Mouse (Mus musculus) cerebellum, adult 2 months (tissue): Measurements from ENCODE around the gene Gm11569.

Experiments
- CTCF ChIP-seq: fragments of 200-500 bp; IDR thresholded peaks from 2 replicates; pipeline ENCODE4 v1.5.1; 2011; ENCODE audit warnings: low read depth, mild to moderate bottlenecking, control low read depth, low read length, moderate library complexity, borderline replicate concordance; ENCODE audit not compliant: insufficient read depth
- POLR2A ChIP-seq: fragments of 200-500 bp; IDR thresholded peaks from 2 replicates; pipeline ENCODE4 v1.6.1; 2011; ENCODE audit warnings: low read length, control low read depth, borderline replicate concordance; ENCODE audit not compliant: insufficient read depth

DNA sequence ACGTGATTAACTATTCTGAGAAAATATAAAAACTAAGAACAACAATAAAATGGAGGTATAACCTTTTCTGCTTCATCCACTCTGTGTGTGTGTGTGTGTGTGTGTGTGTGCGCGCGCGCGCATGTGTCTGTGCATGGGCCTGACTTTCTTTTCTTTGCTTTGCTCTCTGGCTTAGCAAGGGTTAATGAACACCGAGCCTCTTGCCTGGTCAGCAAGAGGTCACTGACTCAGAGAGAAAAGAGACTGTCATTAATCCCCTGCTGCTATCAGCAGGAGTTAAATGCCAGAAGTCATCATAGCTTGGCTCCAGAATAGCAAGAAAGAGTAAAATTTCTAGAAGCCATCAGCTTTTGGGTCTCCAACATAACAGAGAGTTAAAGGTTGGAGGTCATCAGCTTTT, 20.3 kb downstream of the Gm11569 start:
- TF ChIP-seq CTCF (no peak), POLR2A (no peak)
